9 mouse cellular contexts compared by ENCODE assay signal in the genomic region with DNA sequence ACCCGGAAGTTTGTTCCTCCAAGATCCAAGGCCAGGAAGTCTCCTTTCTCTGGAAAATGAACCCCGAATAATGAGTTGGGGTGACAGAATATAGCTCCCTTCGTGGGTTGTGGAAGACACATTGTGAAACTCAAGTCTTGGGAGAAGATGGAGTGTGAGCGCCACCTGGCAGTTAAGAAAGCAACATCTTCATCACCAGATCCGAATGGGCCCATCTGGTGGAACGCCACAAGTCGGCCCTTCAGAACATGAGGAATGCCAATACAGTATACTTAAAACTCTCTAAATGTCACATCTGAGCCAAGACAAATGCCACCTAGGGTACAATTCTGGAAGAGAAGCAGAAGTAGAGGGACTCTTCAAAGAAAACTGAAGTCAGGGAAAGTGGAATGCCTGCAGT. TPM values are rescaled to one million over a fixed set of nuclear protein-coding genes. Genes with fewer than 3 reads are reported as not detected.
DNase-seq lines count a peak whose midpoint lies in the region; TF ChIP-seq lines count a peak whose summit lies in the region.
"Had no signal": no experiment of that assay in that cellular context is flagged by ENCODE, and none has a peak within 500 bp of the region (broad histone marks: within the 10 kb centered on the region; RNA-seq: fewer than 3 reads in every experiment).

No protein-coding gene starts in this region.

- H3K27me3 ChIP-seq in kidney, adult 2 months (replicated peaks; ENCODE audit: control insufficient read depth, insufficient read depth, low read length): no peaks in the 10 kb centered on the region
- H3K27me3 ChIP-seq in CH12.LX (replicated peaks): no peaks in the 10 kb centered on the region
- no peaks in the 10 kb centered on the region for H3K27me3 ChIP-seq in cerebellum, adult 2 months (ENCODE audit: control insufficient read depth, insufficient read depth, low read length)
- H3K27me3 ChIP-seq: megakaryocyte, embryonic 14.5 days; neural tube, embryonic 15.5 days had no signal

- no peaks in the 10 kb centered on the region; the same call in none of the 2 replicates for H3K79me2 ChIP-seq in CH12.LX (replicated peaks; ENCODE audit: control insufficient read depth, extremely low read depth, insufficient read depth, poor library complexity, severe bottlenecking)

- H3K9ac ChIP-seq in CH12.LX (ENCODE audit: insufficient read depth, low read depth): no peak overlapping the region
- H3K9ac ChIP-seq: neural tube, embryonic 15.5 days had no signal

- peak; percentile 56 to 59 for DNase-seq in kidney, postnatal 4 days
- DNase-seq in kidney, adult 2 months: no peak
- no peak for DNase-seq in CH12.LX (ENCODE audit: extremely low read depth)
- DNase-seq in ES-CJ7 (ENCODE audit: low read depth, low spot score): peak; percentile 71
- DNase-seq in lung, adult 18-20 months: peak; percentile 57 to 62
- DNase-seq in cerebellum, adult 2 months: no peak
- no peak for DNase-seq in heart, adult 18-20 months

- TF ChIP-seq EP300 in CH12.LX (IDR thresholded peaks at IDR 0.05; ENCODE audit: low read length): no peak

- WGBS in kidney, adult 2 months: 84% methylated on average over 7 of the region's 7 CpGs
- WGBS in cerebellum, adult 2 months: 75% methylated on average over 7 of the region's 7 CpGs

- TF ChIP-seq CTCF in kidney, adult 2 months (conservative IDR thresholded peaks at IDR 0.05; ENCODE audit: insufficient read depth, insufficient read length, low read depth, low read length): no peak; the same call in 1 of the 2 replicates
- TF ChIP-seq CTCF in CH12.LX (conservative IDR thresholded peaks at IDR 0.05 in 1 of 2, IDR thresholded peaks at IDR 0.05 in 1 of 2; ENCODE audit: low read depth in 2 of 2, low read length in 2 of 2): peak in 1 of 2 experiments; percentile 54; a peak in 2 of 4 replicates
- TF ChIP-seq CTCF in cerebellum, adult 2 months (IDR thresholded peaks at IDR 0.05; ENCODE audit: borderline replicate concordance, insufficient read depth, low read depth, low read length): no peak; the same call in 1 of the 2 replicates

- H3K4me3 ChIP-seq in kidney, adult 2 months (ENCODE audit: insufficient read depth, low read depth, low read length): no peak overlapping the region
- H3K4me3 ChIP-seq in CH12.LX (replicated peaks in 1 of 3; ENCODE audit: low read depth in 2 of 3, low read length in 2 of 3, poor library complexity in 1 of 3): no peak overlapping the region
- H3K4me3 ChIP-seq in cerebellum, adult 2 months (replicated peaks; ENCODE audit: insufficient read depth, low read depth, low read length): no peak overlapping the region
- H3K4me3 ChIP-seq: megakaryocyte, embryonic 14.5 days; neural tube, embryonic 15.5 days had no signal

- dilution Hi-C loops in CH12.LX (cut with MboI; ENCODE audit: extremely low pct_ligation_motif_present, extremely low pct_unique_long_range_greater_than_20kb, low sequenced_read_pairs): no loop called here

- H3K4me1 ChIP-seq in kidney, adult 2 months (ENCODE audit: control insufficient read depth, insufficient read depth, low read length): no peaks in the 10 kb centered on the region
- peaks cover 0 to 15% of the 10 kb centered on the region in 2 experiments; a peak in 2 of 4 replicates for H3K4me1 ChIP-seq in CH12.LX (ENCODE audit: control insufficient read depth in 1 of 2, insufficient read depth in 2 of 2)
- H3K4me1 ChIP-seq in cerebellum, adult 2 months (ENCODE audit: control insufficient read depth, insufficient read depth, low read length): no peaks in the 10 kb centered on the region

- peak; percentile 33 for TF ChIP-seq RAD21 in CH12.LX (IDR thresholded peaks at IDR 0.05; ENCODE audit: low read depth, low read length)

- no peak for TF ChIP-seq POLR2A in kidney, adult 2 months (IDR thresholded peaks at IDR 0.05; ENCODE audit: low read depth, low read length)
- TF ChIP-seq POLR2A in CH12.LX (IDR thresholded peaks at IDR 0.05; ENCODE audit: low read depth, low read length): no peak
- no peak for TF ChIP-seq POLR2A in cerebellum, adult 2 months (IDR thresholded peaks at IDR 0.05; ENCODE audit: borderline replicate concordance, insufficient read depth, low read length)

- no peaks in the 10 kb centered on the region for H3K36me3 ChIP-seq in kidney, adult 2 months (ENCODE audit: control insufficient read depth, insufficient read depth, low read length)
- peaks cover 85 to 88% of the 10 kb centered on the region in 2 experiments for H3K36me3 ChIP-seq in CH12.LX (replicated peaks in 1 of 2; ENCODE audit: control insufficient read depth in 1 of 2, insufficient read depth in 1 of 2, low read length in 1 of 2)
- H3K36me3 ChIP-seq: neural tube, embryonic 15.5 days had no signal

- in situ Hi-C loops in CH12.LX (cut with MboI; ENCODE audit: low pct_ligation_motif_present, low pct_unique_long_range_greater_than_20kb, low sequenced_read_pairs): no loop called here

- H3K27ac ChIP-seq in kidney, adult 2 months (ENCODE audit: insufficient read depth, low read depth, low read length): no peak overlapping the region
- H3K27ac ChIP-seq in CH12.LX (ENCODE audit: insufficient read depth, low read depth): no peak overlapping the region
- no peak overlapping the region for H3K27ac ChIP-seq in cerebellum, adult 2 months (ENCODE audit: insufficient read depth, low read length)
- H3K27ac ChIP-seq: neural tube, embryonic 15.5 days had no signal

- no peak overlapping the region for H3K4me2 ChIP-seq in CH12.LX (ENCODE audit: insufficient read depth, low read depth, poor library complexity, severe bottlenecking)
- H3K4me2 ChIP-seq: neural tube, embryonic 15.5 days had no signal

- H3K9me3 ChIP-seq in CH12.LX (replicated peaks; ENCODE audit: low read length): no peaks in the 10 kb centered on the region
- H3K9me3 ChIP-seq: megakaryocyte, embryonic 14.5 days; neural tube, embryonic 15.5 days had no signal

TF ChIP-seq in CH12.LX, 34 proteins besides CTCF, POLR2A, EP300 and RAD21:
- peak; percentile 25 for TF ChIP-seq SMC3 (IDR thresholded peaks at IDR 0.05; ENCODE audit: low read depth, low read length)
- no peak for TF ChIP-seq ZC3H11A (IDR thresholded peaks at IDR 0.05; ENCODE audit: low read depth, low read length)

RNA-seq across cellular contexts. Expression of gene Pole4, which starts 30.2 kb away (rescaled TPM):
- polyA plus RNA-seq in kidney, adult 2 months (2012; rRNA removed): 14.0 and 14.6 TPM in 2 replicates
- total RNA-seq in CH12.LX (2012; rRNA removed) (49.7 and 59.1 TPM in 2 replicates), CH12.LX (2014; rRNA removed) (178 and 184 TPM in 2 replicates)
- polyA plus RNA-seq in CH12.LX (2012; ENCODE audit: insufficient read length, low read depth): 79.8 and 88.8 TPM in 2 replicates
- 30.1 TPM in 2 replicates for polyA plus RNA-seq in cerebellum, adult 2 months (2012; rRNA removed)
- total RNA-seq in heart, adult 18-20 months (2021): 10 to 100 TPM; 20.2 to 20.3 TPM

RNA-seq across cellular contexts. Expression of gene Hk2, which starts 38.9 kb away (rescaled TPM):
- polyA plus RNA-seq in kidney, adult 2 months (2012; rRNA removed): 2.6 and 6.1 TPM in 2 replicates
- 127 and 149 TPM in 2 replicates for total RNA-seq in CH12.LX (2012; rRNA removed)
- total RNA-seq in CH12.LX (2014; rRNA removed): 56.0 and 64.2 TPM in 2 replicates
- 68.4 and 75.3 TPM in 2 replicates for polyA plus RNA-seq in CH12.LX (2012; ENCODE audit: insufficient read length, low read depth)
- 6.3 and 6.4 TPM in 2 replicates for polyA plus RNA-seq in cerebellum, adult 2 months (2012; rRNA removed)
- 100 to 1,000 TPM; 338 to 357 TPM for total RNA-seq in heart, adult 18-20 months (2021)

Comparison
In these comparisons a context has a peak if more than half of its experiments do, and no peak if none do; other contexts are left out.
1. DNase-seq: peak in kidney, postnatal 4 days (2 of 2), ES-CJ7 (single experiment) and lung, adult 18-20 months (2 of 2); none in kidney, adult 2 months (single experiment), CH12.LX (single experiment), cerebellum, adult 2 months (0 of 2) and heart, adult 18-20 months (0 of 2).